Mouse (Mus musculus): ENCODE measurements at regions not wholly inside any gene's neighbourhood (a gene's known extent, or its start where the extent isn't known, plus 50 kb on each side); places are given as distances from the start of the nearest gene placed in this dataset.

- TF ChIP-seq POLR2A (IDR thresholded peaks at IDR 0.05; ENCODE audit: low read depth, low read length) (no peak), MAFK (IDR thresholded peaks at IDR 0.05; ENCODE audit: insufficient replicate concordance, low read length) (no peak), CHD2 (IDR thresholded peaks at IDR 0.05; ENCODE audit: low read length) (no peak), EP300 (IDR thresholded peaks at IDR 0.05; ENCODE audit: low read length) (no peak), CTCF (conservative IDR thresholded peaks at IDR 0.05 in 1 of 2, IDR thresholded peaks at IDR 0.05 in 1 of 2; ENCODE audit: low read depth in 2 of 2, low read length in 2 of 2) (no peak), MEF2A (IDR thresholded peaks at IDR 0.05; ENCODE audit: borderline replicate concordance, low read depth, low read length) (no peak), ELF1 (IDR thresholded peaks at IDR 0.05; ENCODE audit: low read depth, low read length) (no peak), E2F4 (IDR thresholded peaks at IDR 0.05; ENCODE audit: insufficient replicate concordance, low read depth, low read length) (no peak)
Measured at GRCm38 (mm10) chr10:117506252-117506992, 122.9 kb upstream of the Cpm start.

All from CH12.LX (cell line).